Mouse (Mus musculus): ENCODE data around the gene Arhgap8. TPM values are rescaled to one million over a fixed set of nuclear protein-coding genes. Genes with fewer than 3 reads are reported as not detected.

Gene Arhgap8
- polyA plus RNA-seq (2012; rRNA removed): 0.06 and 0.23 TPM in 2 replicates

DNA sequence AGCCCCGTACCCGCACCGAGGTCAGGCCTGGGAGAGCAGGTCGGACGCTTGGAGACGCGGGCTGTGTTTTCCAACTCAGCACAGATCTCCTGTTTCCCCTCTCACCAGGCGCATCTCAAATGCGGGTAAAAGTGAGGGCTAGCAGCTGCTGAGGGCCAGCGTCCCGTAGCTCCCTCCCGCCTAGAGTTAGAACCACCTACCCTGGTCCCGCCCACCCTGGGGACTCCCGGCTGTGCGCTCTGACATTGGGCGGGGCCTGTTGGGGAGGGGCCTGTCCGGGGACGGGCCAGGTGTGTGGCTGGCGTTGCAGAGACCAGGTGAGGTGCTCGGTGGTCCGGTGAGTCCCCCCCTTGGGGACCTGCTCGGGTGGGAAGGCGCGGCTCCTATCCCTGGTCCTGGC lies at the start of gene Arhgap8:
TSS of gene Arhgap8 (plus strand) at position 262 of the 400 bp plus-strand sequence.
- Histone ChIP-seq H3K4me1 (ENCODE audit: control insufficient read depth, insufficient read depth, low read length) (no peaks in the 10 kb centered on the region), H3K27ac (ENCODE audit: insufficient read depth, low read length) (no peak within 1 kb of the TSS), H3K4me3 (ENCODE audit: insufficient read depth, low read length) (peak within 1 kb of the TSS; percentile 13)
- TF ChIP-seq CTCF (IDR thresholded peaks at IDR 0.05; ENCODE audit: extremely low read depth, insufficient read depth, low read length) (no peak), POLR2A (IDR thresholded peaks at IDR 0.05; ENCODE audit: extremely low read depth, insufficient read depth, low read length) (no peak)

DNA sequence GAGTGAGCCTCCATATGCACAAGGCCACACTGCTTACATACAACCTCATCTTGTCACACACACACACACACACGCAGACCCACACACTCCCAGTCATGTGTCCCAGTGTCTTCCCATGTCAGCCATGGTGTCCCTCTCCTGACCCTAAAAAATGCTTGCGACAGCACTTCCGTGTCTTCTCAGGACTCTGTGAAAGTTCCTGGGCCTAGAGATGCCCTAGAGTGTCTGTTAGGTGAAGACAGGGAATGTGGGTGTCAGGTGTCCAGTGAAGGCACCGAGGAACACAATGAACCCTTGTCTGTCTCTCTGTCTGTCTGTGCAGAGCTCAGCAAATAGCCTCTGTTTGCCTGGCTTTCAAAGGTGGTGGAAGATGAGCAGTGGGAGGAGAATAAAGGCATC lies 49.2 kb upstream of the Arhgap8 start:
- TF ChIP-seq CTCF (IDR thresholded peaks at IDR 0.05; ENCODE audit: extremely low read depth, insufficient read depth, low read length) (no peak), POLR2A (IDR thresholded peaks at IDR 0.05; ENCODE audit: extremely low read depth, insufficient read depth, low read length) (no peak)
- Histone ChIP-seq H3K4me1 (ENCODE audit: control insufficient read depth, insufficient read depth, low read length) (no peaks in the 10 kb centered on the region), H3K27ac (ENCODE audit: insufficient read depth, low read length) (no peak overlapping the region), H3K4me3 (ENCODE audit: insufficient read depth, low read length) (no peak overlapping the region)

DNA sequence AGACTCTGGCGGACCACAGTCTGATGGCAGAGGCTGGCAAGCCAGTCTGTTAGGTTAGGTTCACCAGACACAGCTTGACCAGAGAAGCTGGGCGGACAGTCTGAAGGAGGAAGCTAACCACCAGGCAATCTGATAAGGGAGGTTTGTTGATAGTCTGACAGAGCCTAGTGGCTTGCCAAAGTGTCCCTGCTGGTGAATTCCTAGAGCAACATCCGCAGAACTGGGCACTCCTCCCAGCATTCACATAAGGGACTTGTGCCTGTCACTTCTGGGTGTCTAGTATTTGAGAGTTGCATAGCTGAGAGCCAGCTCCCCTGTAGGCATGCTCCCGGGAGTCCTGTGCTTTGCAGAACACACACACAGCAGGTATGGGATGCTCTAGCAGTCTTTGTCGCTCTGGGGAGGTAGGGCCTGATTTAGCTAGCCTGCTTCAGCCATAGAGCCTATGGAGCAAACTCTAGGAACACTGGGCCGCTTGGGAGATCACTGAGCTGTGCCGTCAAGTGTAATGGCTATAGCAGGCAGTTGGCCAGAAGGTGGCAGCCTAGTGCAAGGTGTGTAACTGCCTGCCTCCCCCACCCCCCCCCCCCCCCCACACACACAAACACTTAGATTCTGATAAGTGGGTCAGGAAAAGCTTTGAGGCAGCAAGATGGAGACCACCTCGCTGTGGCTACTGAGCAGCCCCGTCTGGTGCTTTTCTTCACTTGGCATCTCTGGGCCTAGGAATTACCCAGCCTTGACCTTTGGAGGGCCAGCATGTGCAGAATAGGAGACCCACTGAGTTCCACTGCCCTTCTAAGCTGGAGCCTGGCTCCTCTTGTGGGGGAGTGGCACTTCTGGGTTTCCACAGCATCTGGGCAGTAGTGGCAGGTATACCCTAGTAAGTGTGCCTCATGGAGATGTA lies 48.2 kb upstream of the Arhgap8 start:
- TF ChIP-seq CTCF (IDR thresholded peaks at IDR 0.05; ENCODE audit: extremely low read depth, insufficient read depth, low read length) (peak; percentile 50), POLR2A (IDR thresholded peaks at IDR 0.05; ENCODE audit: extremely low read depth, insufficient read depth, low read length) (no peak)
- Histone ChIP-seq H3K27ac (ENCODE audit: insufficient read depth, low read length) (no peak overlapping the region), H3K4me3 (ENCODE audit: insufficient read depth, low read length) (no peak overlapping the region), H3K4me1 (ENCODE audit: control insufficient read depth, insufficient read depth, low read length) (no peaks in the 10 kb centered on the region)

DNA sequence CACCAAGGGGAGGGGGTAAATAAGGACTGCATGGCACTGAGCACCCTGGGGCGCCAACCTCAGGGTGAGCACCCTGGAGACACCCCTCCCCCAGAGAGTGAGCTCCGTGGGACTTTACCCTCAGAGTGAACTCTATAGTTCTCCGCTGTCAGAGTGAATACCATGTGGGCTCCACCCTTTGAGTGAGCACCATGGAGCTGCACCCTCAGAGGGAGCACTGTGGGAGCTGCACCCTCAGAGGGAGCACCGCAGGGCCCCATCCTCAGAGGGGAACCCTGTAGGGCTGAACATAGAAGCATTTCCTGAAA lies 47.6 kb upstream of the Arhgap8 start:
- no peak overlapping the region for H3K27ac ChIP-seq (ENCODE audit: insufficient read depth, low read length)
- TF ChIP-seq CTCF (IDR thresholded peaks at IDR 0.05; ENCODE audit: extremely low read depth, insufficient read depth, low read length) (no peak), POLR2A (IDR thresholded peaks at IDR 0.05; ENCODE audit: extremely low read depth, insufficient read depth, low read length) (no peak)
- no peak overlapping the region for H3K4me3 ChIP-seq (ENCODE audit: insufficient read depth, low read length)

DNA sequence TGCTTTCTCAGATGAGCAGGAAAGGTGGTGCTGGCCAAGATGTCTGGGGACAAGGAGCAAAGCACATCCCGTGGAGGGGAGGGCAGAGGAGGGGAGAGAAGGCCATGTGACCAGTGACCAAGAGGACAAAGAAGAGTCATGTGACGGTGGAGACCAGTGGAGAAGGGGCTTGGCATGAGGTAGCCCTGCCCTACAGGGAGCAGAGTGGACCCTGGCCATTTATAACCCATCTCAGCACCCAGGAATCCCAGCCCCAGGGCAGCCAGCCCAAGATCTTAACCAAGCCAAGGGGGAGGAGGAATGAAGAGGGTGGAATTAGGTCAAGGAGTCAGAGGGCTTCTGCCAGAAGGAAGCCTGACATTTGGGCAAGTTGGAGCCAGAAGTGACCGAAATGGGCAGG lies 47.2 kb upstream of the Arhgap8 start:
- no peak for TF ChIP-seq POLR2A (IDR thresholded peaks at IDR 0.05; ENCODE audit: extremely low read depth, insufficient read depth, low read length)
- TF ChIP-seq CTCF (IDR thresholded peaks at IDR 0.05; ENCODE audit: extremely low read depth, insufficient read depth, low read length): no peak
- Histone ChIP-seq H3K27ac (ENCODE audit: insufficient read depth, low read length) (no peak overlapping the region), H3K4me3 (ENCODE audit: insufficient read depth, low read length) (no peak overlapping the region), H3K4me1 (ENCODE audit: control insufficient read depth, insufficient read depth, low read length) (no peaks in the 10 kb centered on the region)

More for the DNA sequence above, 47.6 kb upstream of the Arhgap8 start:
- H3K4me1 ChIP-seq (ENCODE audit: control insufficient read depth, insufficient read depth, low read length): no peaks in the 10 kb centered on the region

DNA sequence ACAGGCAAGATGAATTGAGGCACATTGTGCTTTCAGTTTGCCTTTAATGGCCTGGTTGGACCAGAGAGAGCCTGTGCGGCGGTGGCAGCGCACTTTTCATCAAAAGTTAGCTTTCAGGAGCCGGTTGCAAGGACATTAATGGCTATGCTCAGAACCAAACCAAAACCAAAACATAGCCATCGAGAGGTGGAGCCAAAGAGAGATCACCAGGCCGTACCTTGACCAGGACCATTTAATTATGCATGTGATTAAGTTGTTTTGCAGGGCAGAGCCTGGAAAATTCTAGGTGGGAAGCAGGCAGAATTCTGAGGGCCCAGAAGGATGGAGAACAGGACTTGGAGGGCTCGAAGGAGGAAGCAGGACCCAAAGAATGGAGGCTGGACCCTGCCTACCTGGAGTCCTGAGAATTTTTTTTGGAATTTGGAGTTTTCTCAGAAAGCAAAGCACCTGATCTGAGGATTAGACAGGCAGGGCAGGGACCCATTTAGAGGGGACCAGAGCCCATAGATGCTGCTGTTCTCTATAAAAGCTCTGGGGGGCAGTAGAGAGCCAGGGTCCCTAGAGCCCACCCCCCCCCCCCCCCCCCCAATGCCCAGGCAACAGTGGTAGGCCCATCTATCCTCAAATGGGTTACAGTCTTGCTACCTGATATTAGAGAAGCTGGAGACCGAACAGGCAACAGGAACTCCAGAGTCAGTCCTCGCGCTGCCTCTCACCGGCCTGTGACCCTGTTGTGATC lies 45.4 kb upstream of the Arhgap8 start:
- H3K4me3 ChIP-seq (ENCODE audit: insufficient read depth, low read length): no peak overlapping the region
- TF ChIP-seq POLR2A (IDR thresholded peaks at IDR 0.05; ENCODE audit: extremely low read depth, insufficient read depth, low read length) (no peak), CTCF (IDR thresholded peaks at IDR 0.05; ENCODE audit: extremely low read depth, insufficient read depth, low read length) (no peak)
- H3K27ac ChIP-seq (ENCODE audit: insufficient read depth, low read length): no peak overlapping the region
- no peaks in the 10 kb centered on the region for H3K4me1 ChIP-seq (ENCODE audit: control insufficient read depth, insufficient read depth, low read length)

DNA sequence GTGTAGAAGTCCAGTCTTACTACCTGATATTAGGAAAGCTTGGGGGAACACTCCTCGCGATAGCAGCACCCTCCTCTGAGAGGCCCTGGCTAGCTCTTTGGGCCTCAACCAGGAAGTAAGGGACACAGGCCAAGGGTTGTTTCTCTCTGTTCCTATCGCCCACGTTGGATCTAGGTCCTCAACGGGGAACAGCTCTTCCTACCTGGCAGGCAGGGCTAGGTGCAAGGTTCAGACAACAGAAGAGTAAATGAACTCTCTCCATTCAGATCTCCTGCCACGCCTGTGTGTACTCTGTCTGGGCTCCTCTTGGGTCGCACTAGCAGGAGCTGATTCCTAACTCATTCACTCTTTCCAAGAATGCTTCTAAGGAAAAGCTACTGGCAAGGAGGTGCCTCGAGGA lies 44.5 kb upstream of the Arhgap8 start:
- Histone ChIP-seq H3K4me1 (ENCODE audit: control insufficient read depth, insufficient read depth, low read length) (no peaks in the 10 kb centered on the region), H3K27ac (ENCODE audit: insufficient read depth, low read length) (no peak overlapping the region), H3K4me3 (ENCODE audit: insufficient read depth, low read length) (no peak overlapping the region)
- TF ChIP-seq CTCF (IDR thresholded peaks at IDR 0.05; ENCODE audit: extremely low read depth, insufficient read depth, low read length) (no peak), POLR2A (IDR thresholded peaks at IDR 0.05; ENCODE audit: extremely low read depth, insufficient read depth, low read length) (no peak)

DNA sequence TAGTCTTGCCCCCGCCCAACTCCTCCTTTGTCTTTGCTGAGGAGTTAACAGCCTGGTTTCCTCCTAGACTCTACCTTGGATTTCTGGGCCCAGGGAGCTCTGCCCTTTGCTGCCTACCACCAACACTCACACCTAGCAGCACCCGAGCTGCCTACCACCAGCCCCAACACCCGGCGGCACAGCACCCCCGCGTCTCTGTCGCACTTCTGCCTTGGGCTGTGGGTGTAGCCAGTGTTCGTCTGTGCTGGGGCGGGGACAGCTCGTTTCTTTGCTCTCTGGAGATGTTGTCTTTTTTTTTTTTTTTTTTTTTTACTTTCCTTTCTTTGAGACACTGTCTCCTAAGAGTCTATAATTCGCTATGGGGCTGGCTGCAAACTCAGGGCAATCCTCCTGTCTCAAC lies 41.9 kb upstream of the Arhgap8 start:
- Histone ChIP-seq H3K4me1 (ENCODE audit: control insufficient read depth, insufficient read depth, low read length) (no peaks in the 10 kb centered on the region), H3K27ac (ENCODE audit: insufficient read depth, low read length) (no peak overlapping the region), H3K4me3 (ENCODE audit: insufficient read depth, low read length) (no peak overlapping the region)
- TF ChIP-seq CTCF (IDR thresholded peaks at IDR 0.05; ENCODE audit: extremely low read depth, insufficient read depth, low read length): no peak

DNA sequence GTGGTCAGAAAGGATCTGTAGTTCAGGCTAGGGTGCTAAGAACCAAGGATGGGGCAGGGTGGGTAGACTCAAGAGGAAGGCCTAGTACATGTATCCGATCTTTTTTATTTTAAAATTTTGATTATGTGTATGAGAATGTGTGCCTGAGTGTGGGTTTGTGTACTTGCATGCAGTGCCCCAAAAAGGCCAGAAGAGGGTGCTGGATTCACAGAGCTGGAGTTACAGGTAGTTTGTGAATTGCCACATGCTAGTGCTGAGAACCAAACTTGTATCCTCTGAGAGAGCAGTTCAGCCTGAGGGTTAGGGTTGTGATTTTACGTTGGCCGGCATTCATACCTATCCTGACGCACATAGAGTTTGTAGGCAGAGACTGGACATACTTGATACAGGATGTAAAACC lies 40.8 kb upstream of the Arhgap8 start:
- Histone ChIP-seq H3K4me1 (ENCODE audit: control insufficient read depth, insufficient read depth, low read length) (no peaks in the 10 kb centered on the region), H3K27ac (ENCODE audit: insufficient read depth, low read length) (no peak overlapping the region), H3K4me3 (ENCODE audit: insufficient read depth, low read length) (no peak overlapping the region)
- TF ChIP-seq POLR2A (IDR thresholded peaks at IDR 0.05; ENCODE audit: extremely low read depth, insufficient read depth, low read length): no peak
- TF ChIP-seq CTCF (IDR thresholded peaks at IDR 0.05; ENCODE audit: extremely low read depth, insufficient read depth, low read length): peak; percentile 22; the same call in 1 of the 2 replicates

DNA sequence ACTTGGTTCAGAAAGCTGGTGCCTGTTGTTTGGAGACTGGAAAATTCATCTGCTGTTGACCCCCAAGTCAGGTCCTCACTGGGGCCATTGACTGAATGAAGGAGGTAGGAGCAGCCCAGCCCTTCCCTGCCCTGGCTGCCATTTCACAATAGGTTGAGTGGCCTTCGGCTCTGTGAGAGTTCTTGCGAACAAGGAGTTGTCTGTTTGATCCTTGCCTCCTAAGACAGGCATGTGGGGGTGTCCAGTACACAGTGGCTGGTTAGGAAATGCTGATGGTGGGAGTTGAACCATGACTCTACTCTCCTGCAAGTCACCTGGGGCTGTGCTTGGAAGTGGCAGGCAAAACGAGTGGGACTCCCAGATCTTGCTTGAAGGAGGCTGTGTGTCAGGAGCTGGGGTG lies 40.1 kb upstream of the Arhgap8 start:
- TF ChIP-seq CTCF (IDR thresholded peaks at IDR 0.05; ENCODE audit: extremely low read depth, insufficient read depth, low read length) (no peak), POLR2A (IDR thresholded peaks at IDR 0.05; ENCODE audit: extremely low read depth, insufficient read depth, low read length) (no peak)
- no peak overlapping the region for H3K4me3 ChIP-seq (ENCODE audit: insufficient read depth, low read length)
- H3K27ac ChIP-seq (ENCODE audit: insufficient read depth, low read length): no peak overlapping the region
- H3K4me1 ChIP-seq (ENCODE audit: control insufficient read depth, insufficient read depth, low read length): no peaks in the 10 kb centered on the region

Data from cortical plate, adult 2 months (tissue).